Mouse (Mus musculus) lung, postnatal 0 days (tissue): ENCODE measurements around the gene Anxa9.

ENCODE experiments used
- CTCF ChIP-seq: IDR thresholded peaks from 2 replicates; pipeline ENCODE4 v1.5.1; 2016; ENCODE audit warnings: antibody characterized with exemption, mild to moderate bottlenecking
- EP300 ChIP-seq: IDR thresholded peaks from 2 replicates; pipeline ENCODE4 v1.6.1; 2016; ENCODE audit warnings: antibody characterized with exemption, mild to moderate bottlenecking, control low read depth

GRCm38 (mm10) chr3:95294316-95294715, 12.7 kb downstream of the Anxa9 start:
- TF ChIP-seq CTCF (no peak), EP300 (no peak)
